Mouse (Mus musculus): Measurements from ENCODE around the gene Nav2.

Gene Nav2

GRCm38 (mm10) chr7:49064792-49065521 is 156.4 kb downstream of the Nav2 start:
- DNase-seq, result no peak

- DNase-seq, result no peak
Measured at GRCm38 (mm10) chr7:49065621-49066475, 157.3 kb downstream of the Nav2 start.

GRCm38 (mm10) chr7:49066828-49067227 is 158.3 kb downstream of the Nav2 start:
- DNase-seq, result no peak

GRCm38 (mm10) chr7:49069396-49069961 is 161.0 kb downstream of the Nav2 start:
- DNase-seq, result no peak

GRCm38 (mm10) chr7:49070621-49071020 is 162.1 kb downstream of the Nav2 start:
- DNase-seq, result no peak

- no peak for DNase-seq
Measured at GRCm38 (mm10) chr7:49071141-49071567, 162.6 kb downstream of the Nav2 start.

- no peak for DNase-seq
Measured at GRCm38 (mm10) chr7:49075333-49075934, 166.9 kb downstream of the Nav2 start.

- DNase-seq, result no peak
Measured at GRCm38 (mm10) chr7:49076283-49076694, 167.8 kb downstream of the Nav2 start.

- DNase-seq, result no peak
Measured at GRCm38 (mm10) chr7:49078930-49079329, 170.4 kb downstream of the Nav2 start.

- DNase-seq, result no peak
Measured at GRCm38 (mm10) chr7:49082585-49083165, 174.2 kb downstream of the Nav2 start.

- no peak for DNase-seq
Measured at GRCm38 (mm10) chr7:49084768-49085167, 176.3 kb downstream of the Nav2 start.

GRCm38 (mm10) chr7:49085759-49086158 is 177.2 kb downstream of the Nav2 start:
- no peak for DNase-seq

GRCm38 (mm10) chr7:49087154-49087553 is 178.6 kb downstream of the Nav2 start:
- DNase-seq, result no peak

GRCm38 (mm10) chr7:49088198-49088912 is 179.8 kb downstream of the Nav2 start:
- DNase-seq, result no peak

- no peak for DNase-seq
Measured at GRCm38 (mm10) chr7:49091371-49091770, 182.9 kb downstream of the Nav2 start.

- no peak for DNase-seq
Measured at GRCm38 (mm10) chr7:49091921-49092320, 183.4 kb downstream of the Nav2 start.

GRCm38 (mm10) chr7:49093596-49093995 is 185.1 kb downstream of the Nav2 start:
- no peak for DNase-seq

- no peak for DNase-seq
Measured at GRCm38 (mm10) chr7:49094531-49094930, 186.0 kb downstream of the Nav2 start.

- DNase-seq, result no peak
Measured at GRCm38 (mm10) chr7:49101291-49101690, 192.8 kb downstream of the Nav2 start.

- DNase-seq, result no peak
Measured at GRCm38 (mm10) chr7:49102223-49102622, 193.7 kb downstream of the Nav2 start.

GRCm38 (mm10) chr7:49104376-49104775 is 195.9 kb downstream of the Nav2 start:
- no peak for DNase-seq

GRCm38 (mm10) chr7:49104793-49105192 is 196.3 kb downstream of the Nav2 start:
- no peak for DNase-seq

Measured in thymus, adult 18-20 months (tissue).